Mouse (Mus musculus) forebrain, embryonic 15.5 days (tissue): ENCODE results near the gene A030003K21Rik. TPM values are rescaled to one million over a fixed set of nuclear protein-coding genes. Genes with fewer than 3 reads are reported as not detected.

Source experiments
- ATAC-seq: fragments of 200-750 bp; cut with Nextera tagmentation; replicated peaks from 2 replicates; pipeline ENCODE4 v1.8.0; 2017; ENCODE audit warnings: mild to moderate bottlenecking, moderate TSS enrichment, moderate library complexity
- H3K27ac ChIP-seq: fragments of 300-500 bp; sonication (generic); replicated peaks from 2 replicates; pipeline ENCODE4 v1.5.1; 2015; ENCODE audit warnings: mild to moderate bottlenecking, inconsistent platforms
- H3K27me3 ChIP-seq: fragments of 300-500 bp; sonication (generic); 2 replicates; pipeline ENCODE4 v1.6.1; 2015; ENCODE audit warnings: inconsistent platforms
- H3K36me3 ChIP-seq: fragments of 300-500 bp; sonication (generic); 2 replicates; pipeline ENCODE4 v1.6.1; 2015; ENCODE audit warnings: mild to moderate bottlenecking, inconsistent platforms
- H3K4me1 ChIP-seq: fragments of 300-500 bp; sonication (generic); 2 replicates; pipeline ENCODE4 v1.6.1; 2015; ENCODE audit warnings: inconsistent platforms
- H3K4me2 ChIP-seq: fragments of 300-500 bp; sonication (generic); replicated peaks from 2 replicates; pipeline ENCODE4 v1.6.1; 2015; ENCODE audit warnings: mild to moderate bottlenecking, inconsistent platforms
- H3K4me3 ChIP-seq: fragments of 300-500 bp; sonication (generic); 2 replicates; pipeline ENCODE4 v1.5.1; 2015; ENCODE audit warnings: mild to moderate bottlenecking, inconsistent platforms
- H3K9ac ChIP-seq: fragments of 300-500 bp; sonication (generic); replicated peaks from 2 replicates; pipeline ENCODE4 v1.6.1; 2015; ENCODE audit warnings: mild to moderate bottlenecking, inconsistent platforms
- H3K9me3 ChIP-seq: fragments of 300-500 bp; sonication (generic); 2 replicates; pipeline ENCODE4 v1.6.1; 2016; ENCODE audit warnings: inconsistent platforms
- WGBS: fragments of 180-500 bp; shearing (Covaris S2); methylation state at CpG from one replicate; pipeline ENCODE4 v1.1.7; 2015; ENCODE audit warnings: mixed read lengths; 5-methylcytosine and 5-hydroxymethylcytosine counted together
- polyA plus RNA-seq: library from polyadenylated mRNA; unstranded; fragments of >200 nt; fragmentation: Nextera tagmentation; extraction: Ambion mirVana; gene quantifications from 2 replicates; pipeline ENCODE4 v1.2.1, GENCODE M21; 2015

A030003K21Rik gene
- polyA plus RNA-seq, 1 experiment from 2014 or later = not detected

- no peak overlapping the region for H3K27ac ChIP-seq
- whole genome bisulfite sequencing = 98% methylated on average over 1 of the region's 1 CpGs
- H3K9me3 ChIP-seq = no peaks in the 10 kb centered on the region
- no peaks in the 10 kb centered on the region for H3K27me3 ChIP-seq
- no peak for ATAC-seq
- H3K9ac ChIP-seq = no peak overlapping the region
- H3K4me1 ChIP-seq = no peaks in the 10 kb centered on the region
- H3K4me2 ChIP-seq = no peak overlapping the region
- peaks cover 16% of the 10 kb centered on the region; the same call in 1 of the 2 replicates for H3K36me3 ChIP-seq
- H3K4me3 ChIP-seq = no peak overlapping the region
These were observed 42.6 kb downstream of the A030003K21Rik start for GRCm38 (mm10) chr1:82900567-82900966.

- Histone ChIP-seq H3K36me3 (peaks cover 28% of the 10 kb centered on the region), H3K27me3 (no peaks in the 10 kb centered on the region), H3K27ac (no peak overlapping the region), H3K4me2 (no peak overlapping the region), H3K9ac (no peak overlapping the region), H3K4me1 (no peaks in the 10 kb centered on the region), H3K4me3 (no peak overlapping the region), H3K9me3 (no peaks in the 10 kb centered on the region)
- ATAC-seq = no peak
- WGBS = 94% methylated on average over 7 of the region's 7 CpGs
These were observed 49.9 kb downstream of the A030003K21Rik start for GRCm38 (mm10) chr1:82893269-82893668.

Other genes with a start within 250 kb of the A030003K21Rik start
- gene Mff, start 218.5 kb downstream of the A030003K21Rik start, polyA plus RNA-seq = 373 and 380 TPM in 2 replicates
- not detected in 2 replicates for gene Tm4sf20, start 174.9 kb downstream of the A030003K21Rik start, polyA plus RNA-seq
- gene Gm47791, start 172.1 kb downstream of the A030003K21Rik start, polyA plus RNA-seq = not detected in 2 replicates
- 34.6 and 36.8 TPM in 2 replicates for gene Agfg1, start 103.9 kb downstream of the A030003K21Rik start, polyA plus RNA-seq
- gene A030005L19Rik, start 30.1 kb downstream of the A030003K21Rik start, polyA plus RNA-seq = not detected in 2 replicates
- not detected in 2 replicates for gene A030014E15Rik, start 18.5 kb downstream of the A030003K21Rik start, polyA plus RNA-seq
- not detected in 2 replicates for gene Gm6217, start 12.0 kb downstream of the A030003K21Rik start, polyA plus RNA-seq
- not detected in 2 replicates for gene Gm7544, start 12.6 kb upstream of the A030003K21Rik start, polyA plus RNA-seq
- gene Gm47955, start 16.9 kb upstream of the A030003K21Rik start, polyA plus RNA-seq = not detected in 2 replicates
- gene Gm47959, start 57.2 kb upstream of the A030003K21Rik start, polyA plus RNA-seq = not detected in 2 replicates
- gene Slc19a3, start 95.1 kb upstream of the A030003K21Rik start, polyA plus RNA-seq = 0.55 and 0.81 TPM in 2 replicates
- not detected in 2 replicates for gene Krtap28-10, start 99.1 kb upstream of the A030003K21Rik start, polyA plus RNA-seq
- gene Gm47969, start 101.5 kb upstream of the A030003K21Rik start, polyA plus RNA-seq = not detected in 2 replicates
- gene A030005K14Rik, start 116.0 kb upstream of the A030003K21Rik start, polyA plus RNA-seq = not detected in 2 replicates
- not detected in 2 replicates for gene Krtap28-13, start 117.5 kb upstream of the A030003K21Rik start, polyA plus RNA-seq
- gene Ccl20, start 173.4 kb upstream of the A030003K21Rik start, polyA plus RNA-seq = not detected in 2 replicates
- 0.36 and 1.2 TPM in 2 replicates for gene Daw1, start 216.4 kb upstream of the A030003K21Rik start, polyA plus RNA-seq